25 mouse cellular contexts compared by ENCODE assay signal in genomic region chr2:52512865-52513388, GRCm38 (mm10).
DNase-seq lines count a peak whose midpoint lies in the region; ATAC-seq and TF ChIP-seq lines count a peak whose summit lies in the region.
"Had no signal": no experiment of that assay in that cellular context is flagged by ENCODE, and none has a peak within 500 bp of the region (broad histone marks: within the 10 kb centered on the region; RNA-seq: fewer than 3 reads in every experiment).

No protein-coding gene starts in this region.

- H3K4me1 ChIP-seq in heart, embryonic 10.5 days: no peaks in the 10 kb centered on the region
- H3K4me1 ChIP-seq in brown adipose tissue, adult 24 weeks (ENCODE audit: control insufficient read depth, insufficient read depth, insufficient read length, low read length): peaks cover 4% of the 10 kb centered on the region; the same call in 1 of the 2 replicates
- H3K4me1 ChIP-seq in intestine, embryonic 16.5 days (ENCODE audit: control insufficient read depth, insufficient read depth, low read length): no peaks in the 10 kb centered on the region
- peaks cover 7% of the 10 kb centered on the region for H3K4me1 ChIP-seq in forebrain, postnatal 0 days (ENCODE audit: insufficient read depth)
- H3K4me1 ChIP-seq: heart, embryonic 13.5 days; liver, embryonic 13.5 days; stomach, embryonic 15.5 days had no signal

- H3K79me2 ChIP-seq in macrophage (ENCODE audit: inconsistent target): no peaks in the 10 kb centered on the region

- no peak for TF ChIP-seq CTCF in forebrain, postnatal 0 days (IDR thresholded peaks at IDR 0.05; ENCODE audit: low read depth)

- H3K4me2 ChIP-seq in intestine, embryonic 16.5 days (ENCODE audit: low read depth, low read length): no peak overlapping the region
- H3K4me2 ChIP-seq in forebrain, postnatal 0 days (ENCODE audit: low read depth): no peak overlapping the region
- H3K4me2 ChIP-seq: heart, embryonic 13.5 days; limb, embryonic 12.5 days; liver, embryonic 13.5 days; midbrain, embryonic 11.5 days; stomach, embryonic 15.5 days had no signal

- ATAC-seq in intestine, embryonic 16.5 days: no peak
- no peak for ATAC-seq in forebrain, postnatal 0 days
- ATAC-seq: CD4-positive, CD25-positive, alpha-beta regulatory T cell, adult 4 months had no signal

- intact Hi-C loops in heart, postnatal 10 days (cut with DNase I): no loop called here

- 0 out of 2 replicates have a peak, but pooled peaks cover 4% of the 10 kb centered on the region for H3K27me3 ChIP-seq in heart, embryonic 10.5 days (ENCODE audit: insufficient read depth, poor library complexity, severe bottlenecking)
- no peaks in the 10 kb centered on the region for H3K27me3 ChIP-seq in intestine, embryonic 16.5 days (replicated peaks; ENCODE audit: control insufficient read depth, insufficient read depth, low read length)
- H3K27me3 ChIP-seq in forebrain, postnatal 0 days (ENCODE audit: insufficient read depth, low read length): no peaks in the 10 kb centered on the region
- H3K27me3 ChIP-seq: heart, embryonic 13.5 days; hindbrain, embryonic 13.5 days; limb, embryonic 12.5 days; stomach, embryonic 15.5 days had no signal

- no peak overlapping the region for H3K4me3 ChIP-seq in heart, embryonic 10.5 days
- no peak overlapping the region for H3K4me3 ChIP-seq in brown adipose tissue, adult 24 weeks (ENCODE audit: insufficient read depth, low read depth, low read length)
- no peak overlapping the region for H3K4me3 ChIP-seq in macrophage (ENCODE audit: inconsistent target)
- no peak overlapping the region for H3K4me3 ChIP-seq in intestine, embryonic 16.5 days (ENCODE audit: low read length)
- no peak overlapping the region for H3K4me3 ChIP-seq in forebrain, postnatal 0 days (ENCODE audit: low read depth, low read length)
- H3K4me3 ChIP-seq: gastrocnemius, adult 2 months; heart, embryonic 13.5 days; hindbrain, embryonic 13.5 days; limb, embryonic 12.5 days; liver, embryonic 13.5 days; stomach, embryonic 15.5 days had no signal

- H3K9me3 ChIP-seq in heart, embryonic 10.5 days: no peaks in the 10 kb centered on the region
- no peaks in the 10 kb centered on the region for H3K9me3 ChIP-seq in intestine, embryonic 16.5 days (ENCODE audit: control insufficient read depth, low read length)
- H3K9me3 ChIP-seq in forebrain, postnatal 0 days (ENCODE audit: low read length): no peaks in the 10 kb centered on the region
- H3K9me3 ChIP-seq: heart, embryonic 13.5 days; hindbrain, embryonic 13.5 days; limb, embryonic 12.5 days; liver, embryonic 13.5 days; stomach, embryonic 15.5 days had no signal

- H3K9ac ChIP-seq in intestine, embryonic 16.5 days (ENCODE audit: low read depth, low read length): no peak overlapping the region
- H3K9ac ChIP-seq in forebrain, postnatal 0 days: no peak overlapping the region
- H3K9ac ChIP-seq: heart, embryonic 13.5 days; limb, embryonic 12.5 days; liver, embryonic 13.5 days; stomach, embryonic 15.5 days had no signal

- no peak overlapping the region for H3K27ac ChIP-seq in heart, embryonic 10.5 days
- H3K27ac ChIP-seq in brown adipose tissue, adult 24 weeks (replicated peaks; ENCODE audit: low read depth, low read length): 0 out of 2 replicates have a peak overlapping the region, but pooled peaks have one; percentile 5
- peak overlapping the region; percentile 52 for H3K27ac ChIP-seq in macrophage
- no peak overlapping the region for H3K27ac ChIP-seq in intestine, embryonic 16.5 days (ENCODE audit: low read length)
- H3K27ac ChIP-seq in forebrain, postnatal 0 days (ENCODE audit: low read depth, low read length): no peak overlapping the region
- H3K27ac ChIP-seq: gastrocnemius, adult 2 months; heart, embryonic 13.5 days; kidney, postnatal 0 days; limb, embryonic 12.5 days; liver, embryonic 13.5 days; stomach, embryonic 15.5 days had no signal

- DNase-seq in heart, embryonic 10.5 days (ENCODE audit: low spot score): peak; percentile 42
- no peak for DNase-seq in heart, postnatal 10 days
- peak; percentile 5 for DNase-seq in A20 (ENCODE audit: low read depth, low spot score)
- no peak for DNase-seq in forebrain, postnatal 0 days
- no peak for DNase-seq in heart, adult 8-10 months (ENCODE audit: low spot score)
- DNase-seq: adrenal gland, adult 2 months; cerebellum, postnatal 25 days; gastrocnemius, adult 2 months; heart, adult 11 months; kidney, adult 2 months; liver, embryonic 13.5 days; lung, adult 2 months; right cerebral cortex, postnatal 25 days; spleen, adult 18-20 months; thymus, postnatal 36 days had no signal

- H3K36me3 ChIP-seq in heart, embryonic 10.5 days: no peaks in the 10 kb centered on the region
- no peaks in the 10 kb centered on the region for H3K36me3 ChIP-seq in macrophage (ENCODE audit: inconsistent target)
- no peaks in the 10 kb centered on the region for H3K36me3 ChIP-seq in intestine, embryonic 16.5 days (ENCODE audit: control insufficient read depth, insufficient read depth, low read length)
- no peaks in the 10 kb centered on the region for H3K36me3 ChIP-seq in forebrain, postnatal 0 days (ENCODE audit: insufficient read depth)
- H3K36me3 ChIP-seq: heart, embryonic 13.5 days; hindbrain, embryonic 13.5 days; limb, embryonic 12.5 days; liver, embryonic 13.5 days; stomach, embryonic 15.5 days had no signal

- WGBS in heart, embryonic 10.5 days: 78% methylated on average over 3 of the region's 3 CpGs
- WGBS in macrophage (ENCODE audit: missing documents): 17% methylated on average over 3 of the region's 3 CpGs
- WGBS in intestine, embryonic 16.5 days: 69% methylated on average over 3 of the region's 3 CpGs
- WGBS in forebrain, postnatal 0 days: 62% methylated on average over 3 of the region's 3 CpGs

Comparison
In these comparisons a context has a peak if more than half of its experiments do, and no peak if none do; other contexts are left out.
1. DNase-seq: peak in heart, embryonic 10.5 days (single experiment) and A20 (single experiment); none in heart, postnatal 10 days (0 of 2), forebrain, postnatal 0 days (single experiment) and heart, adult 8-10 months (single experiment).
2. H3K27ac ChIP-seq: peak in brown adipose tissue, adult 24 weeks (single experiment) and macrophage (single experiment); none in heart, embryonic 10.5 days (single experiment), intestine, embryonic 16.5 days (single experiment) and forebrain, postnatal 0 days (single experiment).